Mouse (Mus musculus) thymus, adult 2 months (tissue): ENCODE results near the gene Phtf2.

ENCODE experiments used
- CTCF ChIP-seq: fragments of 200-500 bp; IDR thresholded peaks from 2 replicates; pipeline ENCODE4 v1.5.1; 2012; ENCODE audit warnings: mild to moderate bottlenecking, control low read depth, low read length, moderate library complexity, borderline replicate concordance; ENCODE audit not compliant: control insufficient read depth, poor library complexity, insufficient read depth; ENCODE audit errors: extremely low read depth
- POLR2A ChIP-seq: fragments of 200-500 bp; IDR thresholded peaks from 2 replicates; pipeline ENCODE4 v1.6.1; 2012; ENCODE audit warnings: mild to moderate bottlenecking, low read length, control low read depth, moderate library complexity; ENCODE audit not compliant: control insufficient read depth, poor library complexity, insufficient read depth; ENCODE audit errors: extremely low read depth

DNA sequence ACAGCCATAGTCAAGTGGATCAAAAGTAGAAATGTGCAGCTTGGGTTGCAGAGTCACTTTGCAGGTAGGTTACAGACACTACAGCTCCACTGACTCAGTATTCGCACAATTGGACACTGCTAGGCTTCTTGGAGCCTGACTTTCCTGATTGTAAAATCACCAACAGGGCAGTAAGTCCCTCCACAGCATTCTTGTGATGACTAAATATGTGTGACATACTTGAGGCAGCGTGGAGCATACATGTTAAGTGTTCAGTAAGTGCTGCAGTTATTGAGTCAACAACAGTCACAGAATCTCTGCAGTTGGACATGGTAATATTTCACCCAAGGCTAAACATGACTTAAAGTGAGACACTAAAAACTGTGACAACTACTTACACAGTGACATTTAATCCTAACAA is 50.5 kb downstream of the Phtf2 start:
- TF ChIP-seq POLR2A (no peak), CTCF (no peak)
